Mouse (Mus musculus): ENCODE results near the gene P2rx6.

The P2rx6 gene

DNA sequence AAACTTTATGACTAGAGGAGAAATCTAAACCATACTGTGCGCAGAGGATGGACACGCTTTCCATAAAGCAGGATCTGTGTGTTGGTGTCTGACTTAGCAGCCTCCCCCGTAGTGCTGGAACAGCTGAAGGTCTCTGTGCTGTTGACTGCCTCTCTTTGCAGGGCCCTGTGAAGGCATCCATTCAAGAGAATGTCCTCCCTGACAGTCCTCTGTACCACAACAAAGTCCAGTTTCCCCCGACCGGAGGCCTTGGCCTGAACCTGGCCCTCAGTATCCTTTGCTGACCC lies 64.5 kb downstream of the P2rx6 start:
- DNase-seq (ENCODE audit: low spot score in 2 of 2), result no peak

Measured in frontal cortex, postnatal 14 days (tissue).